Mouse (Mus musculus): ENCODE measurements around the gene Fignl2. TPM values are rescaled to one million over a fixed set of nuclear protein-coding genes. Genes with fewer than 3 reads are reported as not detected.

Gene Fignl2
- total and polyA plus RNA-seq, 3 experiments: not detected

DNA sequence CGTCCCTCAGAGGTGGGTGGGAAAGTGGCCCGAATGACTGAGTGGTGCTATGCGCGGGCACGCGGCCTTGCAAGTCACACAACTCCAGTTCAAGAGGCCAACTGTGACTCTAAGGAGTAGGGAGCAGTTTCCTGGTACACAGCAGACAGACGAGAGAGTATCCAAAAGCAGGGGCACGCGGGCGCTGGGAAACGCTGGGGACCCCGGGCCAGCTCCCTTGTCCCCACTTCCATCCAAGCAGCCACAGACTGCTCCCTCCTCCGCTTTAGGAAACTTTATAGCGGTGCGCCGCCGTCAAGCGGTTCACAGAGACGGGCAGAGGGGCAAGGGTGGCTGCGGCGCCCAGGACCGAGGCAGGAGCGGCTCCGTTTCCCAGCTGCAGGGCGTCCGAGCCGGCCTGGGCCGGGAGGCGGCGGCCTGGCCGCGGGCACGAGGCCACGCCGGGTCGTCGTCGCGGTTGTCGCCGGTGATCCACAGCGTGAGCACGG lies 32.3 kb downstream of the Fignl2 start:
- Histone ChIP-seq H3K79me2 (ENCODE audit: control insufficient read depth, insufficient read depth, low read length, poor library complexity) (no peaks in the 10 kb centered on the region), H3K27ac (ENCODE audit: control insufficient read depth, low read depth, low read length) (no peak overlapping the region), H3K4me3 (ENCODE audit: control insufficient read depth in 1 of 2, insufficient read depth in 1 of 2, low read depth in 2 of 2, low read length in 2 of 2) (no peak overlapping the region), H3K4me1 (ENCODE audit: control insufficient read depth in 1 of 2, insufficient read depth in 2 of 2, low read length in 2 of 2) (no peaks in the 10 kb centered on the region), H3K27me3 (ENCODE audit: control insufficient read depth in 1 of 2, insufficient read depth in 2 of 2, low read length in 2 of 2) (no peaks in the 10 kb centered on the region), H3K36me3 (ENCODE audit: control insufficient read depth in 1 of 2, insufficient read depth in 2 of 2, low read length in 2 of 2) (no peaks in the 10 kb centered on the region), H3K9me3 (replicated peaks; ENCODE audit: insufficient read depth, low read length) (no peaks in the 10 kb centered on the region), H3K9ac (ENCODE audit: control insufficient read depth, low read depth, low read length, poor library complexity, severe bottlenecking) (no peak overlapping the region)
- TF ChIP-seq USF2 (IDR thresholded peaks at IDR 0.05; ENCODE audit: borderline replicate concordance in 1 of 2, insufficient read depth in 1 of 2, low read depth in 1 of 2, low read length in 2 of 2) (no peak), NRF1 (IDR thresholded peaks at IDR 0.05; ENCODE audit: insufficient read depth, low read depth, low read length, poor library complexity, severe bottlenecking) (no peak), GATA1 (IDR thresholded peaks at IDR 0.05; ENCODE audit: low read depth, low read length) (no peak), MAX (IDR thresholded peaks at IDR 0.05; ENCODE audit: low read length) (no peak), POLR2AphosphoS2 (IDR thresholded peaks at IDR 0.05; ENCODE audit: low read length) (no peak), EP300 (IDR thresholded peaks at IDR 0.05; ENCODE audit: low read depth in 1 of 2, low read length in 2 of 2) (no peak), POLR2A (IDR thresholded peaks at IDR 0.05; ENCODE audit: control insufficient read depth in 1 of 2, insufficient read depth in 1 of 2, low read depth in 1 of 2, low read length in 2 of 2, poor library complexity in 1 of 2) (no peak), CTCF (IDR thresholded peaks at IDR 0.05 in 2 of 3, conservative IDR thresholded peaks at IDR 0.05 in 1 of 3; ENCODE audit: control insufficient read depth in 1 of 3, insufficient read depth in 1 of 3, low read depth in 2 of 3, low read length in 3 of 3, poor library complexity in 1 of 3, severe bottlenecking in 1 of 3) (no peak), ZMIZ1 (IDR thresholded peaks at IDR 0.05; ENCODE audit: low read depth, low read length) (no peak), ETS1 (IDR thresholded peaks at IDR 0.05; ENCODE audit: low read depth, low read length) (no peak), USF1 (IDR thresholded peaks at IDR 0.05; ENCODE audit: low read depth, low read length) (no peak), HCFC1 (IDR thresholded peaks at IDR 0.05; ENCODE audit: low read depth, low read length) (no peak), CHD2 (IDR thresholded peaks at IDR 0.05; ENCODE audit: low read length) (no peak), GABPA (IDR thresholded peaks at IDR 0.05; ENCODE audit: low read depth, low read length) (no peak), CHD1 (IDR thresholded peaks at IDR 0.05; ENCODE audit: low read depth, low read length) (no peak), ZNF384 (IDR thresholded peaks at IDR 0.05; ENCODE audit: low read depth, low read length) (no peak)
- no peak for DNase-seq (ENCODE audit: low read depth, low spot score)

DNA sequence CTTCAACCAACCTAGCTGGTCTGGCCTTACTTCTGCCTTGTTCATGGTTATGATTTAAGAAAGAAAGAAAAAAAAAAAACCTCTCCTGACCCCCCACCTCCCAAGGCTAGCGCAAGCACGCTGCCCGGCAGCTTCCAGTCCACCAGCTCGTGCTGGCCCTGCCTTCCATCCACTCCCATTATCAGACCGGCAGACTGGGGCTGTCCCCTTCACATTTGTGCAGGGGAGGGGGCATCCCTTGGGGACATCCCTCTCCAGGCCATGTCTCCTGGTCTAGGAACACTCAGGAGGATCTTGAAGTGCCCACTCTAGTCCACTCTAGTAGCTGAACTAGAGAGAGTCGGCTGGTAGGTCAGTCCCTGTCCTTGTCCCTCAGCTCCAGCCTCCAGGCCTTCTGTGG lies 33.8 kb downstream of the Fignl2 start:
- no peak overlapping the region for H3K9ac ChIP-seq (ENCODE audit: control insufficient read depth, low read depth, low read length, poor library complexity, severe bottlenecking)
- DNase-seq (ENCODE audit: low read depth, low spot score): no peak
- H3K79me2 ChIP-seq (ENCODE audit: control insufficient read depth, insufficient read depth, low read length, poor library complexity): no peaks in the 10 kb centered on the region
- no peaks in the 10 kb centered on the region for H3K4me1 ChIP-seq (ENCODE audit: control insufficient read depth in 1 of 2, insufficient read depth in 2 of 2, low read length in 2 of 2)
- no peak overlapping the region for H3K4me3 ChIP-seq (ENCODE audit: control insufficient read depth in 1 of 2, insufficient read depth in 1 of 2, low read depth in 2 of 2, low read length in 2 of 2)
- TF ChIP-seq GABPA (IDR thresholded peaks at IDR 0.05; ENCODE audit: low read depth, low read length) (no peak), USF2 (IDR thresholded peaks at IDR 0.05; ENCODE audit: borderline replicate concordance in 1 of 2, insufficient read depth in 1 of 2, low read depth in 1 of 2, low read length in 2 of 2) (no peak), MAFK (IDR thresholded peaks at IDR 0.05; ENCODE audit: borderline replicate concordance, low read depth, low read length) (no peak), ZNF384 (IDR thresholded peaks at IDR 0.05; ENCODE audit: low read depth, low read length) (no peak)
- H3K27ac ChIP-seq (ENCODE audit: control insufficient read depth, low read depth, low read length): no peak overlapping the region
- H3K9me3 ChIP-seq (replicated peaks; ENCODE audit: insufficient read depth, low read length): no peaks in the 10 kb centered on the region
- H3K27me3 ChIP-seq (ENCODE audit: control insufficient read depth in 1 of 2, insufficient read depth in 2 of 2, low read length in 2 of 2): no peaks in the 10 kb centered on the region
- no peaks in the 10 kb centered on the region for H3K36me3 ChIP-seq (ENCODE audit: control insufficient read depth in 1 of 2, insufficient read depth in 2 of 2, low read length in 2 of 2)

Data from MEL (cell line).